Mouse (Mus musculus): Measurements from ENCODE around the gene Slc15a4. TPM values are rescaled to one million over a fixed set of nuclear protein-coding genes. Genes with fewer than 3 reads are reported as not detected.

Slc15a4 gene
- total RNA-seq, 4 experiments from 2014 or later, result 11.3 to 25.6 (median 18.4) TPM

DNA sequence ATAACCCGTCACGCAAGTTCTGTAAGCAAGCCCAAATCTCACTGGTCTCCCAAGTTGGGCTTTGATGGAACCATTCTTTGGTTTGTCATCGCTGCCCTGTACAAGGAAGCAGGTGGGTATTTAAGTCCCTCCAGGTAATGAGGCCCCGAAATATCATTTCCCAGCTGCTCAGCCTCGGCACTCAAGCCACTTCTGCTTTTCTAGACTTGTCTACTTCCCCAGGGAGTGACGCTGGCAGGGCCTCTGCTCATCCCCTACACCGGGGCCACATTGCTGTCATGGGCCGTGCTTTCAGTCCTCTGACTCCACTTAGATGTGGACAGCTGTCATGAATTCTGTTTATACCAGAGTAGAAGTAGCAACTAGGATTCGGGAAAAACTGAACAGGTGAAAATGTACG is 11.6 kb downstream of the Slc15a4 start:
- DNase-seq (ENCODE audit: low spot score in 2 of 2), result no peak

DNA sequence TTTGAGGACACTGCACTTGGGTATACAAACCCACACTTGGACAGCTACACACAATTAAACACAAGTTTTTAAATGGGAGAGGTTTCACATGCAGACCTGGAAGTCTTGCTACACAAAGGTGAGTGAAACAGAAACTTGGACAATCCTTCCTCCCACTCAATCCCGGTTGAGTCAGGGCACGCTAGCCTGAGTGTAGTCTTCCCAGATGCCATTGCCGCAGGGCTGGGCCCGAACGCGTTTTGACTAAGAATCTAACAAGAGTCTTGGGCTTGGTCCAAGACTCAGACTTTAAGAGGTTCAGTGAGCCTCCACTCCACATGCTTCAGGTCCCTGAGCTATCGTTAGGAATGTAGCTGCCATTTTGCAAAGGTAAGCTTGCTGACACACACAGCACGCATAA is 12.3 kb downstream of the Slc15a4 start:
- no peak for DNase-seq (ENCODE audit: low spot score in 2 of 2)

DNA sequence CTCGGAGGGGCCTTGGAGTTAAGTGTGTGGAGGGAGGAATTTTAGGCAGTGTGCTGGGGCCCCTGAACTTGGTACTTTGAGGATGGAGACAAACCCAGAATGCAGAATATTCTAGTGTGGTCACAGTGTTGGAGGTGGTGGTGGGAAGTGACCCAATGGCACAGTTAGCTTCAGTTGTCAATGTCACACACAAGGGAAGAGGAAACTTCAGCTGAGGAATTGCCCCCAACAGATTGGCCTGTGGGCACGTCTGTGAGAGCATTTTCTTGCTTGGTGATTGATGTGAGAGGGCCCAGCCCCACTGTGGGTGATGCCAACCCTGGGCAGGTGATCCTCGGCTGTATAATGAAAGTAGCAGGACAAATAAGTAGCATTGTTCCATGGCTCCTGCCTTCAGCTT is 13.9 kb downstream of the Slc15a4 start:
- DNase-seq (ENCODE audit: low spot score in 2 of 2), result no peak

DNA sequence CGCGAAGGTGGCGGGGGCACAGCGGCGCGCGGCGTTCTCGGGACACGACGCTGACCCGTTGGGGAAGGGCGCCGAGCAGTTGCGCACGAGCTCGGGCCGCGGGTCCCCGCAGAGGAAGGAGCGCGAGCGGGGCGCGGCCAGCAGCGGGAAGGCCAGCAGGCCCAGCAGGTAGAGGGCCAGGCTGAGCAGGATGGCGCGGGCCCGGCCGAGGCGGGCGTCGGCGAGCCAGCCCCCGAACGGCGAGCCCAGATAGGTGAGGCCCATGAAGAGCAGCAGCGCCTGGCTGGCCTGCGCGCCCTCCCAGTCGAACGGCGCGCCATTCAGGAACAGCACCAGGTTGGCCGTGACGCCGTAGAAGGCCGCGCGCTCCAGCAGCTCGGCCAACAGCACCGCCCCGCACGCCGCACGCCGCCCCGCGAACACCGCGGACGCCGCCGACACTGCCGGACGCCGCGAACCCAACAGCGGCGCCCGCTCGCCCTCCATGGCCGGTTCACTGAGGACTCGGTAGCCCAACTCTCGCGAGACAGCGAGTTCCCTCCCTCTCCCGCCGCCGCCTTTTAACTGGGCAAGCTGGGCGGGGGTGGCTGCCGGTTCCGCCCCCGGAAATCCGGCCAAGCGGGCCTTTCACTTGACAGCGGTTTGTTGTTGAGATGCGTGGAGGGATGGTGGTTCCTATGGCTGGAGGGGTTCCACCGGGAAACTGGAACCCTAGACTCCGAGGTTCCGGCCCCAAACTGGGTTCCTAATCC is 15.6 kb downstream of the Slc15a4 start:
- DNase-seq (ENCODE audit: low spot score in 2 of 2), result peak; percentile 97

DNA sequence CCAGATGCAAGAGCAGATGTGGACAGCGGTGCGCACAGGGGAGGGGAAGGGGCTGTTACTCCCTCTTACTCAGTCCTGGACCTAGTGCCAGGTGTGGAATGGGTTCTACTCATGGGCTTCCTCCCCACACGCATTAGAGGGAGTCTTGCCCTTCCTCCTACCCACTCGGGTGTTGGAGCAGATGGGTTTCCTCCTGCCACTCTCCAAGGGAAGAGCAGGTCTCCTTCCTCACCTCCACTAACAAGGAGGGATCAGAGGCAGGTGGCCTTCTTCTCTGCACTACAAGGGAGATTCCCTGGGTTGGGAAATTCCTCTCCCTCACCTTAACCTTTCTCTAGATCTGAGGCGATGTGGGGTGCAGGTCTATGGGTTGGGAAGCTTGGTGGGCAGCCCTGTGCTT is 16.5 kb downstream of the Slc15a4 start:
- DNase-seq (ENCODE audit: low spot score in 2 of 2), result no peak

DNA sequence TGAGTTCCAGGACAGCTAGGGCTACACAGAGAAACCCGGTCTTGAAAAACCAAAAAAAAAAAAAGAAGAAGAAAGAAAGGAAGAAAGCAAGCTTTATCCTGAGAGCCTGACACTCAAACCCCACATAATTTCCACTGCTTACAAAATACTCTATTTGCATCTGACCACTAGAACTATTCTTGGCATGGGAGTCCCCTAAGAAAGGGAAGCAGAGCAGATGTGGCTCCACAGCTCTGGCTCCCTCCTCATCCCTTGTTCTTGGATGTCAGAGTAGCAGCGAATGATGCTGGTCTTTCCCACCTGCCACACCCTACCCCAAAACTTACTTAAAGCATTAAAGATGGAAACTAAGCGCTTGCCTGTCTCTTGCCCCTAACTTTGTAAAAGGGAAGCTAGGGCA is 17.2 kb downstream of the Slc15a4 start:
- no peak for DNase-seq (ENCODE audit: low spot score in 2 of 2)

DNA sequence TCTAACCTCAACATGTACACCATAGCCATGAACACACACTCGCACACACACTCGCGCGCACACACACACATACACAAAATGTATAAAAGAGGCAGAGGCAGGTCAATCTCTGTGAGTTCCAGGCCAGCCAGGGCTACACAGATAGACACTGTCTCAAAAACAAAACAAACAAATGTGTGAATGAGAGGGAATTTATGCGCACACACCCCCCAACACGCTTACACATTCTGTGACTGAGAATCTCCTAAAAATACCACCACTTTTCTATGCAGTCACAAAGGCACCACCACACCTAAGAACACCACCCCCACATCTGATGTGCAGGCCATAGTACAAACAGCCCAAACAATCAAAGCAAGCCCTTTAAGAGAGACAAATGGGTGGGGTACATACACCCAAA is 20.3 kb downstream of the Slc15a4 start:
- DNase-seq (ENCODE audit: low spot score in 2 of 2), result no peak

DNA sequence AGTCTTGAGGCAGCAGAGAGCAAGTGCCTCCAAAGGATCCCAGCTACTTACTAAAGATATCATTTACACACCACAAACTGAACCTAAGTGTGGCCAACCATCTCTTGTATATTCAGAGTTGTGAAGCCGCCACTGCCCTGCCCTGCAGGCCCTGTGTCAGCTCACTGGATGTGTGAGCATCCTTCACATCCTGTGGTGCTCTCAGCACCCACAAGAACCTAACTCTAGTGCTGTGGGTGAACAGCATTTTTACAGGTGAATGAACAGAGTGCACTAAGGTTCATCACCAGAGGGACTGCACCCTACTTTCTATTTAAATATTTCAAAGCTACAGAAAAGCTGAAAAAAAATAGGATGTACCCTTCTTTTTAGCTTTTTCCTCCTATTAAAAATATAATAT is 20.8 kb downstream of the Slc15a4 start:
- no peak for DNase-seq (ENCODE audit: low spot score in 2 of 2)

DNA sequence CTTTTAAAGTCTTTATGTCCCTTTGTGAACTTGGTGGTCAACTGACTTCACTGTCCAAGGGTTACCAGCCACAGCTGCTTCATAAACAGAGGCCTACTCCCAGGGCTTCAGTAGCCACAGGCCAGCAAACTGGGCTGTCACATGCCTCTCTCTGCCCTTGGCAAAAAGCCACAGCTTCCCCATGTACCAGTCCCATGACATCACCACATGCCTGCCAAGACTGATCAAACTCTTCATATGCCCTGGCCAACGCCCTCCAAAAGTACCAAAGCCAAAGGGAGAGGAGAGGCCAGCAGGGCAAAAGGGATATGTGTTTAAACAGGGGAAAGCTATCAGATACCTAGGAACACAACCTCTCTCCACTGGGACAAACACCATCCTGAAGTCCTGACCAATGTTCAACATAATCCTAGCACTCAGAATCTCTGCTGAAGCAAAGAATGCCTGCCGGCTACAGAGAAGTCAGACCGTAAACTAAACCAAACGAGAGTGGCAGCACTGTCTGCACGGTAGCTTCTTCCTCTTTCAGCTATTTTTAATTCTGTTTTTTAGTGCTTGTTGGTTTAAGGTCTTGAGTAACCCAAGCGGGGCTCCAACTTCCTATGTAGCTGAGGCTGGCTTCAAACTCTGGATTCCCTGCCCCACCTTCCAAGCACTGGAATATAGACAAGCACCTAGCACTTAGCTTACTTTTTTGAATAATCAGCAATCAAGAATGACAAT is 21.7 kb downstream of the Slc15a4 start:
- peak; percentile 59 for DNase-seq (ENCODE audit: low spot score in 2 of 2)

DNA sequence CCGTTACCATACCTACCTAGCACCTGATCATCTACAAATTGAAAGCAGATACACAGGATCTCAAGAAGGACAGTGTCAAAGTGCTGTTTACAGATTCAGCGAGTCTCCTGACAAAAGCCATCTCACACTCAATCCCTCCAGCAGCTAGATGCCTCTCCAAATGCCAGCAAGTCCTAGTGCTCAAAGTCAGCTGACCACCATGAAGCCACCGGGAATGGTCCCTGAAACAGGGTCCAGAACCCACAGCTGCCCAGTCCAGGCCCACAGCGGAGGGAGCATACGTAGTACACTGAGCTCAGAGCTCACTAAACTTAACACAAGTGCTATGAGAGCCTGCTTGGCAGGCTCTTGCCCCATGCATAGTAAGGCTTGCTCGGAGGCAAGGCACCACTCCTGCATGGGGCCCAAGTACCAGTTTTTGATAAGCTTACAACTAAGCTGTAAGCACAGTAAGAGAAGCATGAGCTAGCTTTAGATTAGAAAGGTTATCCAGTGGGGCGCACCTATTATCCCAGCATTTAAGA is 23.4 kb downstream of the Slc15a4 start:
- no peak for DNase-seq (ENCODE audit: low spot score in 2 of 2)

DNA sequence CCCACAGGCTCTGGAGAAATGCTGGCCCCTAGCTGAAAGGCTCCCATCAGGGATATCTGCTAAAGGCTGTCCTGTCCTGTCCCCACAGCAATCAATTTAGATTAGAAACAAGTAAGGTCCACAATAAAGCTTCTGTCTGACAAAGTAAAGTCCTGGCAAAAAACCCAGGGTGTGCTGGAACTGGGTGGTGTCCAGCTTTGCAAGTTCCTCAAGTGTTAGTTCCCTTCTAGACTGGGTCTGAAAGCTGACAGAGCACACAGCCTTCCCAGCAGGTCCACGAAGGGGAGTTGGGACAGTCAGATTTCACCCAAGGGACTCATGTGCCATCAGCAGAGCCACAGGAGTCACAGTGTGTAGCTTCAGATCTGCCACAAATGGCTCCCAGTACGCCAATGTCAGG is 25.2 kb downstream of the Slc15a4 start:
- DNase-seq (ENCODE audit: low spot score in 2 of 2), result no peak

DNA sequence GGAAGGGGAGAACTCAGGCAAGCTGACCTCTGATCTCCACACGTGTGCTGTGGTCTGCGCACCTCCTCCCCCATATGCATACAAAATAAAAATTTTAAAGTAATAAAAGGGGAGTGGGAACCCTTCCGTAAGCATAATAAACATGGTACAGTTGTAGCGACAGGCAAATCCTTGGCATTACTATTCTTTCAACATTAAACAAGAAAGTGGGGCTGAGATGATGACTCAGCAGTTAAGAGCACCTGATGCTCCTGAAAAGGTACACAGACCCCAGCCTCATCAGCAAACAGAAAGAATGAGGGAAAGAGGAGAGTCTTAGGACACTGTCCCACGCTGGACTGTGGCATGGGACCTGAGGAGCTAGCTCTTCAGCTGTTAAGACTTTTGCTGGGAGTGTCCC is 29.7 kb downstream of the Slc15a4 start:
- no peak for DNase-seq (ENCODE audit: low spot score in 2 of 2)

DNA sequence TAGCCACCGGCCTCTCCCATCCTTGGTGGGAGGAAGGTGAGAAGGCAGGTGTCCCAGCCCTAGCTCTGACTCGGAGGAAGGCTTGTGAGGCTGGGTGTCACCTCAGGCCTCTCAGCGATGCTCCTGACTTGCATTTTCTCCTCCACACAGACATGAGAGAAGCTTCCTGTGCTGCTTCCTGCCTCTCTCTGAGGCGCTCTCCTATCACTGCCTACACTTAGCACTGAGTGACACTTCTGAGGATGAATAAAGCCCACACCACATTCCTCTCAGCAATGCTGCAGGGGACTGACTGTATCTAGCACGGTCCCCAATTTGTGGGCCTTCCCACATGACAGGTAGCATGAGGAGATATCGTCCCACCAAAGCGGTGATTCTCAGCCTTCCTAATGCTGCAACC is 35.8 kb downstream of the Slc15a4 start:
- DNase-seq (ENCODE audit: low spot score in 2 of 2), result no peak

DNA sequence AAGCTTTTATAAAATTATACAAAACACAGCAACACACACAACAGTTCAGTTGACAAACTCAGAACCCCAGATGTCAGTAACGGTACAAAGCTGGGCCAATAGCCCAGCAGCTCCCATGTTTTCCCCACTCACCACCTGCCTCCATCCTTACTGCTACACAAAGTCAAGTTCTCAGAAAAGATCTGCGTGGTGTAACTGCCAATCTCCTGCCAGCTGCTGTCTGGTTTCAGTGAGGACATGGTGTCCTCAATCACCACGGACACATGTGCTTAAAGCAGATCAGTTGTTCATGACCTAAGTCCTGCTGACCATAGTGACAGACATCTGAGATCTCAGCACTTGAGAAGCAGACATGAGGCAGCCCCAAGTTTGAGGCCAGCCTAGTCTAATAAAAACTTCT is 37.0 kb downstream of the Slc15a4 start:
- DNase-seq (ENCODE audit: low spot score in 2 of 2), result peak in 1 of 2 experiments; percentile 15

DNA sequence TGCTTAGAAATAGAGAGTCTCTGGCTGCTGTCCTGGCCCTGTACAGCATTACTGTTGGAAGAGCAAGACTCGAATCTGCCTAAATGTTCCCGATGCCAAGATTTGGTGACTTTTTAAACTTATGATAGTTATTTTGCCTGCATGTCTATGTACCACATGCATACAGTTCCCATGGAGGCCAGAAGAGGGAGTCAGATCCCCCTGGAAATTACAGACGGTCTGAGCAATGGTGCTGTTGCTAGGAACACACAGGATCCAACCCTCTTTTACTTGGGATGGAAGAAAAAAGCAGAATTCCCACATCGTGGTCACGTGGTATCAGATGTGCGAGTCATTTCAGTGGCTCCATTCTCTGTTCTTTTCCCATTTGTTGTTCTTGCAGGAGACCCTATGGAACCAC is 39.8 kb downstream of the Slc15a4 start:
- no peak for DNase-seq (ENCODE audit: low spot score in 2 of 2)

DNA sequence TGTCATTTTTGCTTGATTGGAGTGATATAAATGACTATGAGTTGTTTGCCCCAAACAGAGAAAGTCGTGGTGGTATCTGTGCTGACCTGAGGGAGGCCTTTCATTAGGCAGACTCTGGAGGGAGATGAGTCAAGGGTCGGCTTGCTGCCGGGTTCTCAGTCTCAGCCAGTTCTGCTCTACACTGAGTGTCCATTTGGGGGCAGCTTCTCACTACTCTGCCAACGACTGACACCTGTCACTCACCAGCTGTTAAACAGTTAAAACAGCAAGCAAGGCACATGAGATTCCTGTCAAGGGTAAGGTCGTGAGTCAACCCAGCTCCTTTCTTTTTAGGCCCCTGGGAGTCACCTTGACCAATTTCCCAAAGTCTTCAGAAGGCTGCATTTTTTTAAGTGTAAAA is 40.3 kb downstream of the Slc15a4 start:
- DNase-seq (ENCODE audit: low spot score in 2 of 2), result no peak

DNA sequence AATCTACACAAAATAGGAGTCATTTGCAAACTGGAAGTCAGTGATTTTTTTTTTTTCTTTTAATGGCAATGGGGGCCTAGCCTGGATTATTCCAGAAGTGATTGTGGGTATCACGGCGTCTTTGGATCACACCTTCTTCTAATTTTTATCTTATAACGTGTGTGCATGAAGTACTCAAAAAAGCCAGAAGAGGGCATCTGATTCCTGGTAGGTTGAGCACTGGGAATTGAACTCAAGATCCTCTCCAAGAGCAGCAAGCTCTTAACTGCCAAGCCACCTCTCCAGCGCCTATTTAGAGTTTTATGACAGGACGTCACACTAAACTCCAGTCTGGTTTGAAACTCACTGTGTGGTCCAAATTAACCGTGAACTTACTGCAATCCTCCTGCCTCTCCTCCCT is 44.8 kb downstream of the Slc15a4 start:
- no peak for DNase-seq (ENCODE audit: low spot score in 2 of 2)

DNA sequence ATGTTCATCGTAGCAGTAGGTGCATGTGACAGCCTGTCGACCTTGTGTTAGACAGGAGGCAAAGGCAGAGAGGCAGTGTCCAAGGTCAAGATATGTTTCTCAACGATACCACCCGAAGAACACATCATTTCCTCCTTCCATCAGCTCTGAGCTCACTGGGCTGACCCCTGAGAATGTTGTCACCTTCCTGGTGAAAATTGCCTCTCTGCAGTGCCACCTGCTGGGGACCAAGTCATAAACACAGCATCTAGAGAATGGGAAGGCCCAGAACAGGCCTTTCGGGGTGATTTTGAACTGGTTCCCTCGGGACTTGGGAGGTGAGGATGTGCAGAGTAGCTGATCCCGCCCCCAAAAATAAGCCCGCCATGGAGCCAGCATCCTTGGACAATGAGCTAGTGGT is 49.0 kb downstream of the Slc15a4 start:
- DNase-seq (ENCODE audit: low spot score in 2 of 2), result no peak

DNA sequence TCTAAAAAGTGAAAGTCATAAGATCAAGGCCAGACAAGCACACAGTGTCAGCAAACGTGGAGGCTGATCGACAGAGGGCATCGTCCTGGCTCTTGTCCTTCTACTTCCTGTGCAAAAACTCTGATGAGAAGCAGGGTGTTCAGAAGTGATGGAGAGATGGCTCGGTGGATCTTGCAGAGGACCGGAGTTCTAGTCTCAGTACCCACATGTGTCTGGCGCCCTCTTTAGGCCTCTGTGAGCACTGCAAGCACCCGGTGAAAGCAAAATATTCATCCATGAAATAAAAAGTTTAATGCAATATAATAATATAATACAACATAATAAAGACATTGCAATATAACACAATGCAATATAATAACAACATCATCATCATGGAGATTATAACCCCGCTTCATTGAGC is 55.3 kb downstream of the Slc15a4 start:
- no peak for DNase-seq (ENCODE audit: low spot score in 2 of 2)

DNA sequence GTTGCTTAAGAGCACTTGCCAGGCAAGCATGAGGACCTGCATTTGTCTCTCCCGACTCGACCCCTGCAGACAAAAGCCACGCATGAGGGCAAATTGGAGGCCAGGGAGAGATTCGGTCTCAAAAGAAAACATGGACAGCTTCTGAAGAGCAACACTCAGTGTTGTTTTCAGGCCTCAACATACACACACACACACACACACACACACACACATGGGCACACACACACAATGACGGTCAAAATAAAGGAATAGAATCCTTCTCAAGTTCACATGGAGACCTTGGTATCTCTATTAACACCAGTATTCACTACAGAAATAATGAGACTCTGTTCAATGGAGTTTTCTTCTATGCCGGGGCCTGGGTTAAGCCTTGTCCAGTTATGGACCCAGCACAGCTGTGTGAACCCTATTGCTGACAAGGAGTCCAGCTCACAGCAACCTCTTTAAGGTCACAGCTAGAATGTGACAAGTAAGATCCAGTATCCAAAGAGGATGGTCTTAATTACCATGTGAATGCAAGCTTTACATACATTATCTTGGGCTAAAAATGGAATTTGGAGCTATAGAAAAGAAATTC is 65.4 kb downstream of the Slc15a4 start:
- no peak for DNase-seq (ENCODE audit: low spot score in 2 of 2)

DNA sequence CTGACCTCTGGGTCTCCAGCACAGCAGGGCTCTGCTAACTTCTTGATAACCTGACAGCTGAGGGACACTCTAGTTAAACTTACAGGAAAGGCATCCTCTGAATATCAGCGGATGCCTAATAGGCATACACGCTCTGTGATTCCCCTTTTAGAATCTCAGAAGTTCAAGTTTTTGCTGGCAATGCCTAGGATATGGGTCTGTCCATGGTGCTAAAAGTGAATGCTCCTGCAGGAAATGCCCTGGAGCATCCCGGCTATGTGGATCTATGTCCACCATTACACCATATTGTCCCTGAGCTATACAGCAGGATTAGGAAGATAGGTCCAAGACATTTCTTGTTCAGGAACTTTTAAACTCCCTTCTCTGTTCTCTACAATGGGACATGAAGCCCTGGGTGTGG is 71.6 kb downstream of the Slc15a4 start:
- no peak for DNase-seq (ENCODE audit: low spot score in 2 of 2)

DNA sequence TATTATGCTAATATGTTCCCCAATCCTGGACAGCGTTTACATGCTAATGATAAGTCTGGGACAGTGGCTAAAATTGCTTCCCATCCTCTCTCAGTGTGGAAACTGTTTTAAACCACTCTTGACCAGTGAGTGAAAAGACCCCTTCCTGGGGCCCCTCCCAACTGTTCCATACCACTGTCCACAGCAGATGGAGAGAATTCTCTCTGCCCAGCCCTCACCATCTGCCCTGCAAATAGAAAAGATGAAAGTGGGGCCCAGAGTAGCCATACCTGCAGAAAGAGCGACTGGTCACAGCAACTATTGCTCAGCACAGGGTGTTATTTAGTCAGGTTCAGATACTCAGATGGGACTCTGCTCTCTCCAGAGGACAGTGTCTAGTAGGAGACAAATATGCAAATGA is 84.6 kb downstream of the Slc15a4 start:
- DNase-seq (ENCODE audit: low spot score in 2 of 2), result no peak

DNA sequence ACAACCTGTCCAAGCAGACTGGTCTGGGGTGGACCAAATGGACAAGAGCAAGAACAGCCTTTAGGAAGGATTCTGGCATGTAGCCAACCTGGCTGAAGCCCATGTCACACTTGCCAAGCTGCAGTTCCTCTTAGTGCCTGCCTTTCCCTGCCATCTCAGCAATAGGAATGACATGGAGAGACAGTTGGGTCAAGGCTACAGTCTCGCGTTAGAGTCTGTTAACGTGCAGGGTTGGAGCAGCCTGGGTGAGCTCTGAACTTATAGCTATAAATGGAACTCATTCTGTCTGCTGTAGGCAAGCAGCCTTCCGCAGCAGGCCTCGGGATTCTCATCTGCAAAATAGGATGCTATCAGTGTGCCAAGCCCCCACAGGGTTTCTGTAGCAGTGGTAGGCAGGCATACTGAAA is 86.1 kb downstream of the Slc15a4 start:
- DNase-seq (ENCODE audit: low spot score in 2 of 2), result no peak

Measured in gastrocnemius, adult 8-10 months (tissue).